Mouse (Mus musculus) neural tube, embryonic 11.5 days (tissue): ENCODE results near the gene Poldip3. TPM values are rescaled to one million over a fixed set of nuclear protein-coding genes. Genes with fewer than 3 reads are reported as not detected.

Experiments used
- ATAC-seq: fragments of 200-750 bp; cut with Nextera tagmentation; 2 replicates; pipeline ENCODE4 v1.8.0; 2017; ENCODE audit warnings: moderate number of reproducible peaks, mild to moderate bottlenecking, moderate TSS enrichment, moderate library complexity; ENCODE audit not compliant: insufficient read depth, low FRiP score, low TSS enrichment
- DNase-seq: peaks from one replicate; pipeline ENCODE4 v3.0.0-alpha.2; 2015; ENCODE audit warnings: low spot score
- H3K27ac ChIP-seq: fragments of 300-500 bp; sonication (generic); 2 replicates; pipeline ENCODE4 v1.5.1; 2014; ENCODE audit warnings: low read depth, mild to moderate bottlenecking, low read length
- H3K27me3 ChIP-seq: fragments of 300-500 bp; sonication (generic); 2 replicates; pipeline ENCODE4 v1.6.1; 2014; ENCODE audit warnings: mild to moderate bottlenecking, low read length, mixed read lengths; ENCODE audit not compliant: control insufficient read depth, insufficient read depth
- H3K36me3 ChIP-seq: fragments of 300-500 bp; sonication (generic); 2 replicates; pipeline ENCODE4 v1.6.1; 2014; ENCODE audit warnings: mild to moderate bottlenecking, low read length, moderate library complexity, mixed read lengths; ENCODE audit not compliant: control insufficient read depth, insufficient read depth
- H3K4me1 ChIP-seq: fragments of 300-500 bp; sonication (generic); 2 replicates; pipeline ENCODE4 v1.6.1; 2014; ENCODE audit warnings: low read length, mixed read lengths; ENCODE audit not compliant: control insufficient read depth, insufficient read depth
- H3K4me2 ChIP-seq: fragments of 300-500 bp; sonication (generic); 2 replicates; pipeline ENCODE4 v1.6.1; 2014; ENCODE audit warnings: low read depth, mild to moderate bottlenecking, moderate library complexity
- H3K4me3 ChIP-seq: fragments of 300-500 bp; sonication (generic); 2 replicates; pipeline ENCODE4 v1.5.1; 2014; ENCODE audit warnings: low read depth, low read length
- H3K9ac ChIP-seq: fragments of 300-500 bp; sonication (generic); 2 replicates; pipeline ENCODE4 v1.6.1; 2014; ENCODE audit warnings: mild to moderate bottlenecking, low read length
- H3K9me3 ChIP-seq: fragments of 300-500 bp; sonication (generic); 2 replicates; pipeline ENCODE4 v1.6.1; 2016; ENCODE audit warnings: low read length; ENCODE audit not compliant: control insufficient read depth
- whole genome bisulfite sequencing: fragments of 180-500 bp; shearing (Covaris S2); extraction: QIAGEN DNeasy Blood & Tissue Kit; methylation state at CpG from one replicate; pipeline ENCODE4 v1.1.7; 2014; 5-methylcytosine and 5-hydroxymethylcytosine counted together
- polyA plus RNA-seq: library from polyadenylated mRNA; unstranded; fragments of >200 nt; fragmentation: Nextera tagmentation; extraction: Ambion mirVana; gene quantifications from 2 replicates; pipeline ENCODE4 v1.2.1, GENCODE M21; 2014

Gene Poldip3
- polyA plus RNA-seq, 1 experiment from 2014 or later: 196 TPM

DNA sequence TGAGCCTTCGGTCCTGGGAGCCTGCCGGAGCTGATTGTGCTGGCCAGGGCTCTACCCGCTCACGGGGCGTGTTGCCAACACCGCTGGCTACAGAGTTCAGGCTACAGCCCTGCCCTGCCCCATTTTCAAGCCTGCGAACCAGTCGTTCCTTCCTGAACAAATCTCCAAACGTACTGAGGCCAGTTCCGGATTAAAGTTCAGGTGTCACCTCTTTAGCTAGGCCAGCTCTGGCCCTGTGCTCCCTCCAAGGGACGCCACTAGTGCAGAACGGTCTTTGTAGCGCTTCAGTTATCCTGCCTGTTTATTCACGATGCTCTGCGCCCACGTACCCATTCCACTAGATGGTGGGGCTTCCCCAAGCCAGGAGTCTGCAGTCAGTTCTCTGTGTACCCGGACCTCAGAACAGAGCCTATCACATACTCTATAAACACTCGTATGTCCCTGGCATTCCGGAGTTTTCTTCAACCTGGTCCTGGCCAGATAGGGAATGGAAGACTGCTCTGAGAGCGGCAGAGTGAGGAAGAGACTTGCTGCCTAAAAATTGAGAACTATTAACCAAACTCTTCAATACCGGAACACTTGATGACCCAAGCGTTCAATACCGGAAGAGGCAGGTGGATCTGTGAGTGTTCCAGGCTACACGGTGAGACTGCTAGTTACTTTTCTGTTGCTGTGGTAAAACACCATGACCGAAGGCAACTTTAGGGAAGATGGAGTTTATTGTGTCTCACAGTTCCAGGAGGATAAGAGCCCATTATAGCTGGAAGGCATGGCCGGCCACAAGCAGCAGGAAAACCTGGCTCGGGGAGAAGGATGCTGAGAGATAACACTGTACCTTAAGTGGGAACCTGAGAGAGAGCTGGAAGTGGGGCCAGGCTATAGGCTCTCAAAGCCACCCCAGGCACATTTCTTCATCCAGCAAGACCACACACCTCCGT is 23.6 kb upstream of the Poldip3 start, which contains the start of gene Cyb5r3:
Gene Cyb5r3 (minus strand): TSS at position 101 of the 938 bp plus-strand sequence.
- ATAC-seq (peak; percentile 7; the same call in 1 of the 2 replicates), DNase-seq (no peak)
- Histone ChIP-seq H3K36me3 (no peaks in the 10 kb centered on the region), H3K27ac (peak within 1 kb of the TSS; percentile 78), H3K4me3 (peak within 1 kb of the TSS; percentile 69), H3K4me1 (peaks cover 7% of the 10 kb centered on the region; the same call in 1 of the 2 replicates), H3K9me3 (no peaks in the 10 kb centered on the region), H3K9ac (peak within 1 kb of the TSS; percentile 88), H3K4me2 (peak within 1 kb of the TSS; percentile 86), H3K27me3 (no peaks in the 10 kb centered on the region)
- 39% methylated on average over 28 of the region's 28 CpGs for WGBS

DNA sequence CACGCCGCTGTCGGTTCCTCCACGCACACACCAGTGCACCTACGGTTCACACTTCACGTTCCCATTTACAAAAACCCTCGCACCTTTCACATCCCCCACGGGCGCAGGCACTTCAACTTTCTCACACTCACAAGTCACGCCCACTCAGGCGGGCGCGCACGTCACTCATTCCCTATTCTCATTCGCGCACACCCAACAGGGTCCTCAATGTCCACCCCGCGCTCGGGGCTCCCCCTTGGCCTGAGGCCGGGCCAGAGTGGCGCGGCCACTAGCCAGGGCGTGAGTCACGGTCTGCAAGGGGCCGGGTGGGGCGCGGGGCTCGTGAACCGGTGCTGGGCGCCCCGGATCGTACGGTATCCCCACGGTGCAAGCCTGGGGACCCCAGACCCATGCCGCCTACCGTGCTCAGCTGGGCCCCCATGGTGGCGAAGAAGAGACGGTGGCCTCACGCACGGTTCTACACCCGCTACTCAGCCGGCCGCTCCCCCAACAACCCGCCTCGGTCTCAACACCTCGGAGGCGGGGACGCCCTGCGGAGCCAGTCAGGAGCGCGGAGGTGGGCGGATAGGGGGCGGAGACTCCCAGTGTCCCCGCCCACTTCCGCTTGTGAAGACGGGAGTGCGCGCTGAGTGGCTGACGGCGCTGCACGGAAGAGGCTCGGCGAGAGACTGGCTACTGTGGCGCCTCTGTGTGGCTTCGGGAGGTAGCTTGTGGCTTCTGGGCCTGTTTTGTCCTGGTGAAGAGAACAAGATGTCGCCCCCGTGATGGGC is 22.7 kb upstream of the Poldip3 start:
- Histone ChIP-seq H3K36me3 (no peaks in the 10 kb centered on the region), H3K4me3 (peak overlapping the region; percentile 69), H3K27me3 (no peaks in the 10 kb centered on the region), H3K4me1 (peaks cover 7% of the 10 kb centered on the region; the same call in 1 of the 2 replicates), H3K9me3 (no peaks in the 10 kb centered on the region), H3K9ac (peak overlapping the region; percentile 88), H3K27ac (peak overlapping the region; percentile 78), H3K4me2 (peak overlapping the region; percentile 86)
- peak; percentile 100 for DNase-seq
- ATAC-seq: peak; percentile 97
- 1% methylated on average over 65 of the region's 67 CpGs for WGBS

DNA sequence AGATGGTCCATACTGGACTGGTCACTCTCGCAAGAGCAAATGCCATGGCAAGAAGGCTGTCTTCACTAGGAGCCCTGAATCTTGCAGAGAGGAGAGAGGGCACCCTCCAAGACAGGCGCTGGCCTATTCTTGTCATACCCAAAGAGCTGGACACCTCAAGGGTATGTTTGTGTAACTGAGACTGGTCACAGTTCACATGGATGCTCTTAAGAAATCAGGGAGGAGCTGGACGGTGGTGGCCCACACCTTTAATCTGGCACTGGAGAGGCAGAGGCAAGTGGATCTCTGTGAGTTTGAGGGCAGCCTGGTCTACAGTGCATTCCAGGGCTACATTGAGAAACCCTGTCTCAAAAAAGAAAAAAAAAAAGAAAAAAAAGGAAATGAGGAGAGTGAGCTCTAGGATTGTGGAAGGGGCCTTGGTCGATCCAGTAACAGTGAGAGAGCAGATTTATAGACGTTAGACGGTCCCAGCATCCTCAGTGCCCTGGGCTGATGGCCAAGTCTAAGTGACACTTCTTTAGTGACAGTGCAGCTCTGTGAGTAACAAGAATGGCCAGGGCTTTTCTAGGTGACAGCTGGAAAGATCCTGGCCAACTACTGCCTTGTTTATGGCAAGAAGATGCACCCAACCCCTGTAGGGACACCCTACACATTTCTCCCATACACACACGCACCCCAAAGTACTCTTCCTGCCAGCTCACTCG is 21.9 kb upstream of the Poldip3 start:
- H3K9ac ChIP-seq: peak overlapping the region; percentile 79; the same call in 1 of the 2 replicates
- no peaks in the 10 kb centered on the region for H3K36me3 ChIP-seq
- DNase-seq (no peak), ATAC-seq (no peak)
- no peaks in the 10 kb centered on the region for H3K27me3 ChIP-seq
- H3K4me3 ChIP-seq: peak overlapping the region; percentile 69
- peak overlapping the region; percentile 86 for H3K4me2 ChIP-seq
- WGBS: 59% methylated on average over 8 of the region's 8 CpGs
- no peak overlapping the region; the same call in 1 of the 2 replicates for H3K27ac ChIP-seq
- H3K9me3 ChIP-seq: no peaks in the 10 kb centered on the region
- peaks cover 7% of the 10 kb centered on the region; the same call in 1 of the 2 replicates for H3K4me1 ChIP-seq

DNA sequence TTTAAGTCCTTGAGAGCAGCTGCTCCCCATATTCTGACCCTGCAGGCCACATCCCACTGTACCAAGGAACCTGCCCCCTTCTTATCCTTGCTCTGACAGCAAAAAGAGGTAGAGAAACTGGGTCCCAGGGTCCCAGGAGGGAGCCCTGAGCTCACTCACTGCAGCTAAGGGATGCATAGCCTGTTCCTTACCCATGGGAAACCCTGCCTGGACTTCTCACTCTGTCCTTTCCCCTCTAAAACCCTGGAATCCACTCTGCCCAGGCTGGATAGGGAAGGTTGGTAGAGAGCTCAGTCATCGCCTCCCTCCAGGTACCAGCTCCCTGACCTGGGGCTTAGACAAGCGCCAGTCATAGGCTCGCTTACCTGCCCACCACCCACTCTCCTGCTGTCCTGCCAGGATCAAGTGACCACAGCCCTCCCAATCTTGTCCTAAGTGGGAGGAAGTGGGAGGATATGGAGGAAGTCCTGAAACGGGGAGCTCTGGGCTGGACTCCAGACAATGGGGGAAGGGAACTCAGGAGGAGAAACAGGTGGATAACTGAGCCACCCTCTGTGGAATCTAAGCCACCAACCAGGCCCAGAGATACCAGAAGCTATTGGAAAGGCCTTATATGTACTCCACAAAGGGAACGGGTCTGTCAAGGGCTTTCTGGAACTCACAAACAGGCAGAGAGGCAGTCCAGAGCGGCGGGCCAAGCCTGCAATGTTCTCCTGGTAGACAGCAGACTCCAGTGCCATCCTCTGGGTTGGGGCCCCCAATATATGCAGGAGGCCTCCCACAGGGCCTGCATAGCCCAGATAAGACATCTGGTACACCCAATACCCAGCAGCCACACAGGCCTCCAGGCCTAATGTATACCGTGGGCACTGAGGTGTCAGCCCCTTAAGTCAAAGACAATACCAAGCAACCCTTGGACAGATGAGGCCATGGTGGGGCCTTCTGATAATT is 20.9 kb upstream of the Poldip3 start:
- DNase-seq: no peak
- Histone ChIP-seq H3K4me2 (no peak overlapping the region), H3K27me3 (no peaks in the 10 kb centered on the region), H3K4me3 (no peak overlapping the region), H3K9ac (no peak overlapping the region; the same call in 1 of the 2 replicates), H3K36me3 (no peaks in the 10 kb centered on the region), H3K4me1 (peaks cover 7% of the 10 kb centered on the region; the same call in 1 of the 2 replicates), H3K27ac (no peak overlapping the region), H3K9me3 (no peaks in the 10 kb centered on the region)
- 86% methylated on average over 8 of the region's 8 CpGs for whole genome bisulfite sequencing
- no peak for ATAC-seq

DNA sequence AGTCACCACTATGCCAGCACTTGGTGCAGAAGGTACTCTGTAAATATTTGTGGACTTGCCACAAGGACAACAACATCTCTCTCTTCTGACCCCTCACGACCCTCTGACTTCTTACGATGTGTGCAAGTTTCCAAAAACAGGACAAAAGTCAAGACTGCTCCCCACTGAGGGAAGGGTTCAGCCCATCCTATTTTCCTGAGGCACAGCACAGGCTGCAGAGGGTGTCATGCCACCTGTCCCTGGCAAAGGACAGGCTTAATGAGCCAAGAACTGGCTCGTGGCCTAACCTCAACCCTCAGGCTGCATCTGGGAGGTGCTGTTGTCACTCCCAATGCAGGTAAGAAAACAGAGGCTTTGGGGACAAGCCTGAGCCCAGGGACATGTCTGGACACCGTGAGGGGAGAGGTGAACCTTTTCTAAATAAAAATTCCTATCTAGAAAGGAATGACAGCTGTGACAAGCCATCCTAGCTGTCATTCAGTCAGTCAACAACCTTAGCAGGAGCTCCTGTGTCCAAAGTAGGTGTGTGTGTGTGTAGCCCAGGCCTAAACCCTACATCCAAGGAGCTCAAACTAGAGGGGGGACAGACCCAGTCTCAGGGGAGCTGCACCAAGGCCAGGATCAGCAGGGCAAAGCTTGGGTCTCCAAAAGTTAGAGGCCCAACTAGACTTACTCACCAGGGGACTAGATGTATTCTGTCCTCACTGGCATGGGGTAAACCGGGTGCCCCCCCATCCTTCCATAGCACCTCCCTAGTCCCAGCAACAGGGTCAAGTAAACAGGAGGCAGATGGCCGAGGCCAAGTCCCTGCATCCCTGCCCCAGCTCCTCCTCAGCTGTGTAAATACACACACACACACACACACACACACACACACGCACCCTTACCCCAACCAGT is 19.9 kb upstream of the Poldip3 start:
- ATAC-seq (no peak), DNase-seq (no peak)
- 63% methylated on average over 7 of the region's 7 CpGs for WGBS
- Histone ChIP-seq H3K4me2 (no peak overlapping the region), H3K36me3 (no peaks in the 10 kb centered on the region), H3K4me1 (peaks cover 7% of the 10 kb centered on the region; the same call in 1 of the 2 replicates), H3K27me3 (no peaks in the 10 kb centered on the region), H3K4me3 (no peak overlapping the region), H3K9me3 (no peaks in the 10 kb centered on the region), H3K27ac (no peak overlapping the region), H3K9ac (no peak overlapping the region; the same call in 1 of the 2 replicates)

DNA sequence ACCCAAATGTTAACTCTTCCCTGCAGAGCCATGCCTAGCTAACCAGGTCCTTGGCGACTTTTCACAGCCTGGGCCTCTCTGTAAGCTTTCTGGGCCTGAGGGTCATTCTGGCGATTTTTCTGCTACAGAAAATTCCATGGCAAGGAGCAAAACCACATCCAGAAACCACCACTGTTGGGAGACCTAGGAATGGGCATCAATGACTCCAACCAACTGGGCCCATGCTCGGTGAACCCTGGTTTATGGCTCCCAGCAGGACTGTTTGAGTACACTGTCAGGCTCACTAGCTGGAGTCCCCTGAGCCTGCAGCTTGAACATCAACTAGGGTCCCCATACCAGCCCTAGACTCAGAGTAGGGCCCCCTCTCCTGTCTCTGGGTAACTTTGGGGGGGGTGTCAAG is 19.1 kb upstream of the Poldip3 start:
- Histone ChIP-seq H3K4me3 (no peak overlapping the region), H3K9ac (no peak overlapping the region), H3K9me3 (no peaks in the 10 kb centered on the region), H3K27me3 (no peaks in the 10 kb centered on the region), H3K27ac (no peak overlapping the region), H3K36me3 (no peaks in the 10 kb centered on the region), H3K4me2 (no peak overlapping the region), H3K4me1 (peaks cover 7% of the 10 kb centered on the region; the same call in 1 of the 2 replicates)
- DNase-seq (no peak), ATAC-seq (no peak)
- 82% methylated on average over 3 of the region's 3 CpGs for WGBS

DNA sequence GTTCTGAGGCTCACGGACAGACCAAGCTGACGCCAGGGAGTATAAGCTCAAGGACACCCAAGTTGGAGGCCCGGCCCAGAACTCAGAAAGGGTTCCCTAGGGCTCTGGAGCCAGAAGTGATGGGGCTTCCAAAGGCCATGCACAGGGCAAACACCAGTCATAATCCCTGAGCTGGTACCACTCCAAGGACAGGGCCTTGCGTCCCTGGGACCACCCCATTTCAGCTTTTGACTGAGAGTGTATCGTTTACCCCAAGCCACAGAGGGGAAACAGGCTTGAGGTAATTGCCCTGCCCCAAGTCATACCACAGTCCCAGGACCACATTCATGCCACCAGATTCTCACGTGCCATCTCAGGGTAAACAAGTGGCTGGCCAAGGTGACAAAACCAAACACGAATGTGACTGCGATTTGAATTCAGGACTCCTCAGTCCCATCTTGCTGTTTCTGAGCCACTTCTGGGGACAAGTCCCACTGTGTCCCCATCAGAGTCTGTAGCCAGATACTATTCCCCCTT is 18.4 kb upstream of the Poldip3 start:
- no peaks in the 10 kb centered on the region for H3K9me3 ChIP-seq
- no peak overlapping the region for H3K4me3 ChIP-seq
- no peak for DNase-seq
- no peak overlapping the region for H3K4me2 ChIP-seq
- no peaks in the 10 kb centered on the region for H3K27me3 ChIP-seq
- WGBS: 87% methylated on average over 8 of the region's 8 CpGs
- ATAC-seq: no peak
- no peak overlapping the region for H3K27ac ChIP-seq
- peaks cover 7% of the 10 kb centered on the region; the same call in 1 of the 2 replicates for H3K4me1 ChIP-seq
- H3K9ac ChIP-seq: no peak overlapping the region
- H3K36me3 ChIP-seq: no peaks in the 10 kb centered on the region
